Mouse (Mus musculus): ENCODE measurements at regions not wholly inside any gene's neighbourhood (a gene's known extent, or its start where the extent isn't known, plus 50 kb on each side); places are given as distances from the start of the nearest gene placed in this dataset.

GRCm38 (mm10) chr17:76002836-76003235 lies 451.1 kb upstream of the Fam98a start:
- TF ChIP-seq CTCF (IDR thresholded peaks at IDR 0.05; ENCODE audit: control insufficient read depth, insufficient read depth, low read length) = no peak
- TF ChIP-seq POLR2A (IDR thresholded peaks at IDR 0.05; ENCODE audit: borderline replicate concordance, control insufficient read depth, low read depth, low read length) = no peak

Data from bone marrow, adult 2 months (tissue).